ENCODE assay signal across 8 mouse cellular contexts in genomic region chrX:152175284-152175683, GRCm38 (mm10). TPM values are rescaled to one million over a fixed set of nuclear protein-coding genes. Genes with fewer than 3 reads are reported as not detected.
DNase-seq lines count a peak whose midpoint lies in the region; ATAC-seq and TF ChIP-seq lines count a peak whose summit lies in the region.

No protein-coding gene starts in this region.

- no peaks in the 10 kb centered on the region for H3K9me3 ChIP-seq in G1E (replicated peaks)
- H3K9me3 ChIP-seq in heart, postnatal 0 days (replicated peaks; ENCODE audit: control insufficient read depth, low read length) = no peaks in the 10 kb centered on the region

- DNase-seq in left cerebral cortex, adult 2 months (ENCODE audit: extremely low spot score in 1 of 2, low spot score in 2 of 2) = peak in 1 of 2 experiments; percentile 29
- no peak for DNase-seq in left cerebral cortex, postnatal 36 days (ENCODE audit: low spot score in 2 of 2)
- peak; percentile 1 for DNase-seq in G1E (ENCODE audit: low spot score)
- DNase-seq in cerebellum, adult 9-11 months = peak; percentile 71
- no peak for DNase-seq in heart, postnatal 0 days (ENCODE audit: low spot score)
- peak; percentile 51 to 67 for DNase-seq in kidney, postnatal 25 days
- DNase-seq in thymus, postnatal 36 days = peak; percentile 3 to 13

- H3K27me3 ChIP-seq in G1E (ENCODE audit: insufficient read depth, low read length) = peaks cover 2% of the 10 kb centered on the region; the same call in 1 of the 2 replicates
- H3K27me3 ChIP-seq in heart, postnatal 0 days (ENCODE audit: control insufficient read depth, insufficient read depth, low read length) = no peaks in the 10 kb centered on the region

- 24% methylated on average over 3 of the region's 3 CpGs for WGBS in heart, postnatal 0 days

- H3K4me1 ChIP-seq in G1E (ENCODE audit: insufficient read depth, low read depth, low read length) = no peaks in the 10 kb centered on the region
- peaks cover 15% of the 10 kb centered on the region for H3K4me1 ChIP-seq in heart, postnatal 0 days (ENCODE audit: control insufficient read depth, insufficient read depth)

- H3K9ac ChIP-seq in heart, postnatal 0 days (replicated peaks; ENCODE audit: low read depth, low read length) = no peak overlapping the region

- H3K27ac ChIP-seq in left cerebral cortex, adult 2 months = no peak overlapping the region
- H3K27ac ChIP-seq in heart, postnatal 0 days (ENCODE audit: low read depth) = no peak overlapping the region

- TF ChIP-seq CTCF in left cerebral cortex, adult 2 months (IDR thresholded peaks at IDR 0.05) = peak; percentile 70
- TF ChIP-seq CTCF in G1E (IDR thresholded peaks at IDR 0.05; ENCODE audit: low read depth, low read length) = peak; percentile 27; the same call in 1 of the 2 replicates
- peak; percentile 70 for TF ChIP-seq CTCF in heart, postnatal 0 days (IDR thresholded peaks at IDR 0.05; ENCODE audit: low read depth)

- ATAC-seq in G1E (ENCODE audit: extremely low read depth, insufficient number of reproducible peaks, low FRiP score, poor library complexity, severe bottlenecking) = no peak
- ATAC-seq in heart, postnatal 0 days (ENCODE audit: insufficient read depth, low read depth) = peak; percentile 42; the same call in 1 of the 2 replicates
- ATAC-seq in megakaryocyte-erythroid progenitor cell, adult 5-6 weeks (replicated peaks; ENCODE audit: low FRiP score, low TSS enrichment, poor library complexity, severe bottlenecking) = peak; percentile 86

- H3K36me3 ChIP-seq in G1E (replicated peaks) = no peaks in the 10 kb centered on the region
- H3K36me3 ChIP-seq in heart, postnatal 0 days (replicated peaks; ENCODE audit: control insufficient read depth, insufficient read depth, low read length) = no peaks in the 10 kb centered on the region

- no peak for TF ChIP-seq EP300 in heart, postnatal 0 days (IDR thresholded peaks at IDR 0.05; ENCODE audit: low read depth)

- intact Hi-C loops in left cerebral cortex, adult 2 months (cut with DNase I) = no loop called here
- intact Hi-C loops in left cerebral cortex, postnatal 36 days (cut with DNase I) = no loop called here

- H3K4me3 ChIP-seq in left cerebral cortex, adult 2 months = no peak overlapping the region
- no peak overlapping the region for H3K4me3 ChIP-seq in G1E (ENCODE audit: low read depth, low read length)
- H3K4me3 ChIP-seq in heart, postnatal 0 days (ENCODE audit: low read depth, low read length) = no peak overlapping the region

- no peak overlapping the region for H3K4me2 ChIP-seq in heart, postnatal 0 days (ENCODE audit: low read depth, low read length)

RNA-seq across cellular contexts. Expression of gene Iqsec2, which starts 31.2 kb away (rescaled TPM):
- total RNA-seq in left cerebral cortex, adult 2 months (2021) = 100 to 1,000 TPM; 152 to 155 TPM
- 100 to 1,000 TPM; 156 to 160 TPM for total RNA-seq in left cerebral cortex, postnatal 36 days (2021)
- total RNA-seq in G1E (2014; fragmentation: Nextera tagmentation) (0.24 and 0.38 TPM in 2 replicates), G1E (2017) (under 0.01 and 0.05 TPM in 2 replicates)
- polyA plus RNA-seq in G1E (2012) = 0.03 and 0.06 TPM in 2 replicates
- total RNA-seq in heart, postnatal 0 days (2014; rRNA removed; ENCODE audit: low replicate concordance) = 126 and 131 TPM in 2 replicates
- 51.7 and 54.3 TPM in 2 replicates for polyA plus RNA-seq in heart, postnatal 0 days (2015; fragmentation: Nextera tagmentation; extraction: Ambion mirVana)
- total RNA-seq in megakaryocyte-erythroid progenitor cell, adult 5-6 weeks (2014; fragmentation: Nextera tagmentation) = 0.62 and 1.6 TPM in 2 replicates
- total RNA-seq in megakaryocyte-erythroid progenitor cell, adult 5-6 weeks (2017) = 1.6 and 2.2 TPM in 2 replicates

RNA-seq across cellular contexts. Expression of gene Kdm5c, which starts 57.5 kb away (rescaled TPM):
- total RNA-seq in left cerebral cortex, adult 2 months (2021) = 10 to 100 TPM; 52.9 to 64.1 TPM
- total RNA-seq in left cerebral cortex, postnatal 36 days (2021) = 10 to 100 TPM; 52.7 to 55.8 TPM
- total RNA-seq in G1E (2014; fragmentation: Nextera tagmentation) (99.4 and 130 TPM in 2 replicates), G1E (2017) (48.0 and 48.2 TPM in 2 replicates)
- 67.7 and 71.5 TPM in 2 replicates for polyA plus RNA-seq in G1E (2012)
- total RNA-seq in heart, postnatal 0 days (2014; rRNA removed; ENCODE audit: low replicate concordance) = 42.3 and 45.7 TPM in 2 replicates
- polyA plus RNA-seq in heart, postnatal 0 days (2015; fragmentation: Nextera tagmentation; extraction: Ambion mirVana) = 16.6 and 17.6 TPM in 2 replicates
- total RNA-seq in megakaryocyte-erythroid progenitor cell, adult 5-6 weeks (2014; fragmentation: Nextera tagmentation) = 38.5 and 58.0 TPM in 2 replicates
- total RNA-seq in megakaryocyte-erythroid progenitor cell, adult 5-6 weeks (2017) = 45.7 and 48.0 TPM in 2 replicates

Comparison
In these comparisons a context has a peak if more than half of its experiments do, and no peak if none do; other contexts are left out.
1. DNase-seq: peak in G1E (single experiment), cerebellum, adult 9-11 months (single experiment), kidney, postnatal 25 days (2 of 2) and thymus, postnatal 36 days (2 of 2); none in left cerebral cortex, postnatal 36 days (0 of 2) and heart, postnatal 0 days (single experiment).
2. RNA of gene Iqsec2, which starts 31.2 kb away (total RNA-seq): 156 to 160 TPM in left cerebral cortex, postnatal 36 days, 152 to 155 TPM in left cerebral cortex, adult 2 months and 126 to 131 TPM in heart, postnatal 0 days; 0.62 to 2.2 TPM in megakaryocyte-erythroid progenitor cell, adult 5-6 weeks and under 0.01 to 0.38 TPM in G1E; every median in the first group is over 10 times any median in the second.
3. Peak in every context shown above with its lines, with median percentiles within 50 percentile points of each other: CTCF ChIP-seq.